ENCODE assay signal across 33 mouse cellular contexts in the genomic region with DNA sequence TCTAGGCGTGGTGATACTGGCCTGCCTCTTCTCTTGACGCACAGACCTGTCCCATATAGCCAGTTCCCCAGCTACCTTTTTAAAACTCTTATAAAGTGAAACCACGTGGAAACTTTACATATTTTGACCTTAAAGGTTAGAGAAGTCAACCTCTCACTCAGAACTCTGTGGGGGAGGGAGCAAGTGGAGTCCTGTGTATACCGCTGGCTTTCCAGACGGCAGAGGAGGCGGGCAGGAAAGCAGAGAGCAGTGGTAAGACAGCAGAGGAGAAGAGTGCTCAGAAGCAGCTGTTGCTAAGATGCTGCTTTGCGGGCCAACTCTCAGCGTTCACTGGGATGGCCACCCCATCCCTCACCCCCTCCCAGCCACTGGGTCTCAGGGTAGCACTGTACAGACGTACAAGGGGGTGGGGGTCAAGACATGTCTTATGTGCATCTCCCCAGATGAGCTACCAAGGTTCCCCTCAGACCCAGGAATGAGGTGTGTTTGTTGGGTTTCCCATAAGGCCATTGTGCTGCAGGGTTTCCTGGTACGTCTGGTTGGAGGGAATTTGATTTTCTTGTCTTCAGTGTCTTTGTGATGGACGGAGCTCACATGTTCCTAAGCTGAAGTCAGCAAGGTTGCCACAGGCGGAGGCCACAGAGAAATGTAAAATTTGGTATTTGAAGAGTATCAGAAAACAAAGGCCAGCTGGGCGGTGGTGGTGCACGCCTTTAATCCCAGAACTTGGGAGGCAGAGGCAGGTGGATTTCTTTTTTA. TPM values are rescaled to one million over a fixed set of nuclear protein-coding genes. Genes with fewer than 3 reads are reported as not detected.
DNase-seq lines count a peak whose midpoint lies in the region; ATAC-seq and TF ChIP-seq lines count a peak whose summit lies in the region.
"Had no signal": no experiment of that assay in that cellular context is flagged by ENCODE, and none has a peak within 500 bp of the region (broad histone marks: within the 10 kb centered on the region; RNA-seq: fewer than 3 reads in every experiment).

No protein-coding gene starts in this region.

- H3K4me3 ChIP-seq in thymus, adult 2 months (ENCODE audit: control insufficient read depth, insufficient read depth, low read length): no peak overlapping the region
- no peak overlapping the region for H3K4me3 ChIP-seq in forebrain, postnatal 0 days (ENCODE audit: low read depth, low read length)
- H3K4me3 ChIP-seq: forebrain, embryonic 13.5 days; heart, embryonic 12.5 days; hindbrain, embryonic 13.5 days; kidney, embryonic 15.5 days; neural tube, embryonic 12.5 days had no signal

- no peak for TF ChIP-seq CTCF in thymus, adult 2 months (IDR thresholded peaks at IDR 0.05; ENCODE audit: borderline replicate concordance, control insufficient read depth, extremely low read depth, insufficient read depth, low read length, poor library complexity)
- TF ChIP-seq CTCF in forebrain, postnatal 0 days (IDR thresholded peaks at IDR 0.05; ENCODE audit: low read depth): no peak

- H3K9ac ChIP-seq in forebrain, postnatal 0 days: no peak overlapping the region
- H3K9ac ChIP-seq: forebrain, embryonic 13.5 days; heart, embryonic 12.5 days; hindbrain, embryonic 13.5 days; kidney, embryonic 15.5 days; liver, embryonic 14.5 days; neural tube, embryonic 12.5 days had no signal

- no peak overlapping the region for H3K4me2 ChIP-seq in forebrain, postnatal 0 days (ENCODE audit: low read depth)
- H3K4me2 ChIP-seq: forebrain, embryonic 13.5 days; heart, embryonic 12.5 days; hindbrain, embryonic 13.5 days; kidney, embryonic 15.5 days; neural tube, embryonic 12.5 days had no signal

- no peaks in the 10 kb centered on the region for H3K27me3 ChIP-seq in thymus, adult 2 months (ENCODE audit: control insufficient read depth, insufficient read depth, low read length)
- no peaks in the 10 kb centered on the region for H3K27me3 ChIP-seq in forebrain, postnatal 0 days (ENCODE audit: insufficient read depth, low read length)
- H3K27me3 ChIP-seq: forebrain, embryonic 13.5 days; hindbrain, embryonic 13.5 days; kidney, embryonic 15.5 days; neural tube, embryonic 12.5 days had no signal

- H3K4me1 ChIP-seq in thymus, adult 2 months (replicated peaks; ENCODE audit: control insufficient read depth, insufficient read depth, low read length): peaks cover 33% of the 10 kb centered on the region
- H3K4me1 ChIP-seq in forebrain, postnatal 0 days (ENCODE audit: insufficient read depth): no peaks in the 10 kb centered on the region
- H3K4me1 ChIP-seq: forebrain, embryonic 13.5 days; heart, embryonic 12.5 days; hindbrain, embryonic 13.5 days; kidney, embryonic 15.5 days; neural tube, embryonic 12.5 days had no signal

- peak overlapping the region; percentile 83 for H3K27ac ChIP-seq in thymus, adult 2 months (ENCODE audit: control insufficient read depth, insufficient read depth, low read length)
- H3K27ac ChIP-seq in forebrain, postnatal 0 days (ENCODE audit: low read depth, low read length): no peak overlapping the region
- H3K27ac ChIP-seq: forebrain, embryonic 13.5 days; hindbrain, embryonic 13.5 days; kidney, embryonic 15.5 days; liver, embryonic 14.5 days; macrophage; neural tube, embryonic 12.5 days had no signal

- no peaks in the 10 kb centered on the region for H3K36me3 ChIP-seq in thymus, adult 2 months (ENCODE audit: control insufficient read depth, insufficient read depth, low read length)
- no peaks in the 10 kb centered on the region for H3K36me3 ChIP-seq in forebrain, postnatal 0 days (ENCODE audit: insufficient read depth)
- H3K36me3 ChIP-seq: heart, embryonic 12.5 days; hindbrain, embryonic 13.5 days; kidney, embryonic 15.5 days; neural tube, embryonic 12.5 days had no signal

- TF ChIP-seq POLR2A in thymus, adult 2 months (IDR thresholded peaks at IDR 0.05; ENCODE audit: control insufficient read depth, extremely low read depth, insufficient read depth, low read length, poor library complexity): no peak

- DNase-seq in thymus, adult 2 months: no peak
- no peak for DNase-seq in thymus, postnatal 10 days (ENCODE audit: low spot score in 2 of 2)
- DNase-seq in CD4-positive, CD25-positive, alpha-beta regulatory T cell, adult 2 months (ENCODE audit: low read depth, low spot score): peak; percentile 68
- peak; percentile 59 for DNase-seq in ES-CJ7 (ENCODE audit: low read depth, low spot score)
- peak; percentile 74 for DNase-seq in induced T-regulatory cell, adult 2 months (ENCODE audit: low read depth)
- DNase-seq in forebrain, postnatal 0 days: no peak
- DNase-seq in heart, adult 9 months (ENCODE audit: low spot score in 2 of 2): no peak
- no peak for DNase-seq in adrenal gland, postnatal 4 days (ENCODE audit: low spot score in 2 of 2)
- DNase-seq: adrenal gland, postnatal 25 days; cerebellum, adult 8-10 months; cerebellum, postnatal 25 days; gastrocnemius, postnatal 25 days; heart, adult 18-20 months; heart, postnatal 4 days; kidney, adult 11 months; kidney, postnatal 25 days; liver; lung, adult 2 months; lung, postnatal 10 days; midbrain, embryonic 14.5 days; right cerebral cortex, adult 18-20 months had no signal

- ATAC-seq in forebrain, postnatal 0 days: no peak
- ATAC-seq: forebrain, embryonic 13.5 days had no signal

- WGBS in thymus, adult 2 months: 38% methylated on average over 14 of the region's 14 CpGs
- WGBS in forebrain, postnatal 0 days: 80% methylated on average over 14 of the region's 14 CpGs

- no peaks in the 10 kb centered on the region for H3K9me3 ChIP-seq in forebrain, postnatal 0 days (ENCODE audit: low read length)
- H3K9me3 ChIP-seq: forebrain, embryonic 13.5 days; heart, embryonic 12.5 days; hindbrain, embryonic 13.5 days; kidney, embryonic 15.5 days; neural tube, embryonic 12.5 days had no signal

RNA-seq across cellular contexts. Expression of a gene that starts 10.0 kb away (rescaled TPM):
- polyA plus RNA-seq in thymus, adult 2 months (2012; rRNA removed): 1.7 and 2.2 TPM in 2 replicates
- 0.08 and 0.43 TPM in 2 replicates for total RNA-seq in forebrain, postnatal 0 days (2014; rRNA removed)
- 0.05 and 0.22 TPM in 2 replicates for polyA plus RNA-seq in forebrain, postnatal 0 days (2015; fragmentation: Nextera tagmentation; extraction: Ambion mirVana)
- total RNA-seq in adrenal gland, postnatal 4 days (2021): under 1 TPM; 0.76 to 0.99 TPM
- polyA plus RNA-seq: midbrain, embryonic 14.5 days; neural tube, embryonic 12.5 days had no signal

RNA-seq across cellular contexts. Expression of a gene that starts 11.2 kb away (rescaled TPM):
- 5.3 and 5.8 TPM in 2 replicates for polyA plus RNA-seq in thymus, adult 2 months (2012; rRNA removed)
- 0.05 TPM in 1 of 2 replicates, not detected in the other for total RNA-seq in forebrain, postnatal 0 days (2014; rRNA removed)
- polyA plus RNA-seq in forebrain, postnatal 0 days (2015; fragmentation: Nextera tagmentation; extraction: Ambion mirVana): 0.13 and 0.14 TPM in 2 replicates
- total RNA-seq in adrenal gland, postnatal 4 days (2021): under 1 TPM; 0.11 to 0.23 TPM
- total RNA-seq: adrenal gland, postnatal 25 days; gastrocnemius, postnatal 25 days; layer of hippocampus, adult 18-20 months; layer of hippocampus, postnatal 10 days; left cerebral cortex, postnatal 14 days had no signal
- polyA plus RNA-seq: embryonic facial prominence, embryonic 11.5 days; forebrain, embryonic 13.5 days; heart, embryonic 12.5 days; kidney, embryonic 15.5 days; limb, embryonic 11.5 days; neural tube, embryonic 12.5 days had no signal

RNA-seq across cellular contexts. Expression of a gene that starts 29.4 kb away (rescaled TPM):
- 23.3 and 34.5 TPM in 2 replicates for polyA plus RNA-seq in thymus, adult 2 months (2012; rRNA removed)
- 5.0 and 6.9 TPM in 2 replicates for total RNA-seq in forebrain, postnatal 0 days (2014; rRNA removed)
- polyA plus RNA-seq in forebrain, postnatal 0 days (2015; fragmentation: Nextera tagmentation; extraction: Ambion mirVana): 4.2 and 4.9 TPM in 2 replicates
- 1 to 10 TPM; 6.3 to 6.6 TPM for total RNA-seq in adrenal gland, postnatal 4 days (2021)

Comparison
In these comparisons a context has a peak if more than half of its experiments do, and no peak if none do; other contexts are left out.
1. DNase-seq: peak in CD4-positive, CD25-positive, alpha-beta regulatory T cell, adult 2 months (single experiment), ES-CJ7 (single experiment) and induced T-regulatory cell, adult 2 months (single experiment); none in thymus, adult 2 months (single experiment), thymus, postnatal 10 days (0 of 2), forebrain, postnatal 0 days (single experiment), heart, adult 9 months (0 of 2) and adrenal gland, postnatal 4 days (0 of 2).